Mouse (Mus musculus) ovary, postnatal 10 days (tissue): ENCODE measurements around the gene Calhm2.

Experiments
- DNase-seq: peaks from one replicate; pipeline ENCODE4 v3.0.0; 2022; ENCODE audit warnings: low spot score

The Calhm2 gene

DNA sequence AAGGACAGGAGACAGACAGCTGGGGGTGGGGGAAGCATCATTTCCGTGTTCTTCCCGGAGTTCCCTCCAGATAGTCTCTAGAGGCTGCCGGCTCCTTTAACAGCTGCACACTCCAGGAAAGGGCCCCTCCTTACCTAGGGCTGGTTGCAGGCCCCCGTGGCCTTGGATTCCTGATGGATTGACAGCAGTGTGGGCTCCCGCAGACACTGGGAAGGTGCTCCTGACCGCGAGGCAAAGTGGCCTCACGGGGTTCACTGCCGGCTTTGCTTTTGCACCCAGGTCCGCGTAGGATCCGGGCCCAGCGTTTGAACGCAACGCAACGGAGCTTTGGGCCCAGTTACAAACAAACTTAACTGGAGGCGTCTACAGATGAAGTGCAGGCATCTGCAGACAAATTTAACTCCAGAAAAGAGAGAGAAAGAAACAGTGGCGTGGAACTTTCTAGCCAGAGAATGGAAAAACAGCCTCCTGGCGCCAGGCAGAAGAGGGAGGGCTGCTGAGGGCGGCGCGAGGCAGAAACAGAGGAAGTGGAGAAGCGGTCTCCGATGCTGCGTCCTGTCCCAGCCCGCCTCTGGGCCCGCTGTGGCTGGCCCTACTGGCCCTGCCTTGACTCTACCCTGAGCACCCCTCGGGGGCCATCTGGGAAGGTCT lies at the start of gene Calhm2:
Calhm2 (minus strand) TSS at position 524 of the 651 bp plus-strand sequence.
- peak; percentile 49 for DNase-seq

DNA sequence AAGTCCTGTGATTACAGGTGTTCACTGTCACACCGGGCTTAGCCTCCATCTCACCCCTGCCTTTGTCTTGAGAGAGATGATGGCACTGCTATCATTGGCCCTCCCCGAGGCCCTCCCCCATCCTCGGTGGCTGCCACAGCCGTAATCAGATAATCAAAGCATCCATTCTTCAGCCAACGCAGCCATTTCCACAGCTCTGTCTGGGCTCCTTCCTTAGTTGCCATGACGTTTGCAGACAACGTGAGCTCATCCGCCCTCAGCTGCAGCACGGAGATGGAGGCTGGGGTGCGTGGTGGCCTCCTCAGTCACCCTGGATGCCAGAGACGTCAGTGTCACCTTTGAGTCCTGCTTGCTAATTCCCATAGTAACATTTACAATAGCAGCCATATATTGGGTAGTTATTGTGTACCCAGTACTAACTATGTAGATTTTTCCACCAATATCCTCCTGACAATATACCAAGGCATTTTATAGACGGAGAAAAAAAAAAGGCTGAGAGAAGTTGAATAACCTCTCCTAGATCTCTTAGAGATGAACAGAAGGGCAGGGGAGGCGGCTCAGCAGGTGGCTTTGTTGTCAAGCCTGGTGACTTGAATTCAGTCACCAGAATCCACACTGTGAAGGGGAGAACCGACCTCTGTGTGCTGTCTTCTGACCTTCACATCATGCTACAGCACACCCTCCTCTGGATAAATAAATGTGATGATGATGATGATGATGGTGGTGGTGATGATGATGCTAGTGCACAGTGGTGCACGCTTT lies 48.6 kb upstream of the Calhm2 start:
- DNase-seq: no peak

DNA sequence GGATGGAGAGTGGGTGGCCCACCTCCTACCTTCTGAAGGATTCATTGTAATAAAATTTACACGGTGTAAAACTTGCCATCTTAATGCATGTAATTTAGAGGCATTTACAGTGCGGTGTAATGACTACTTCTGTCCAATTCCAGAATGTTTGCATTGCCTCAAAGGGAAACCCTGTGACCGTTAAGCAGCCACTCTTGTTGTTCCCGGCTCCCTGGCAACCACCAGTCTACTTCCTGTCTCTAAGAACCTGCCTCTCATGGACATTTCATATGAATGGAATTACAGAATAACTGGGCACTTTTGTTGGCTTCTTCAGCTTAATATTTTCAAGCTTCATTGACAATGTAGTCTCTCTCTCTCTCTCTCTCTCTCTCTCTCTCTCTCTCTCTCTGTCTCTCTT lies 46.6 kb upstream of the Calhm2 start:
- no peak for DNase-seq

- DNase-seq: no peak
These were observed 46.1 kb upstream of the Calhm2 start for GRCm38 (mm10) chr19:47184221-47184620.

- DNase-seq: no peak
These were observed 41.9 kb upstream of the Calhm2 start for GRCm38 (mm10) chr19:47180011-47180410.

- no peak for DNase-seq
These were observed 41.2 kb upstream of the Calhm2 start for GRCm38 (mm10) chr19:47179272-47179809.

DNA sequence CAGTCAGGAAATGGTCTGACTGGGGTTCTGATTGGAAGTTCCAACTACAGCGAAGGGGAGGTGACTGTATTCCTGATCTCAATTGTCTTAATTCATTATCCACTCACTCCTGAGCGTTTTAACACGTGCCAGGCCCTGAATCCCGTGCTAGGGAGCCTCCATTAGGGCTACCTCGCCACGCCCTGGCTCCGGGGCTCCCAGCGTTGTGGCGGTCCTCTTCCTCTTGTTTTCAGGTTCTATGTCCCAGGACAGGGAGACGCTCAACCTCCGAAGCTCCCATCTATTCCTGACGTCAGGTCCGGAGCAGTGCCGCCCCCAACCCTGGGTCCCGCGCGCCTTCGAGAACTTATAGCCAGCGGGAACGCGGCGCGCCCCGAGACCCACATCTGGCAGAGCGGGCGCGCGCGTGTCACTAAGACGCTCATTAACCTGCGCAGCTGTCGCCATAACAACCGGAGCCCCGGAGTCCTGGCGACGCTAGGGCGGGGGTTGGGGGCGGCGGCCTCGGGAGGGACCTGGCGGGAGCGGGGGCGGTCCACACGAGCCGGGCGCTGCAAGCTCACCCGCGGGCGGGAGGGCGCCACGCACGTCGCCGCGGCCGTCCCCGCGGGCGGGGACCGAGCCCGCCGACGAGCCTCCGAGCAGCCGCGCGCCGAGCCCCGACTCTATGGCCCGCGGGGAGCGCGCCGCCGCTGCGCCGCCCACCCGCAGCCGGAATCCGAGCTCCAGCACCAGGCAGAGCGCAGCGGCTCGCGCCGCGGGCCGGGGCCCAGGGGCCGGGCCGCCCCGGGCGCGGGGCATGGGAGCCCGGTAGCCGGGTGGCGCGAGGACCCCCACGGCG lies 40.6 kb upstream of the Calhm2 start, which contains the start of gene Neurl1a:
Neurl1a (plus strand) TSS at position 390 of the 841 bp plus-strand sequence.
- DNase-seq: peak; percentile 42

- no peak for DNase-seq
These were observed 39.9 kb upstream of the Calhm2 start for GRCm38 (mm10) chr19:47178001-47178400.

DNA sequence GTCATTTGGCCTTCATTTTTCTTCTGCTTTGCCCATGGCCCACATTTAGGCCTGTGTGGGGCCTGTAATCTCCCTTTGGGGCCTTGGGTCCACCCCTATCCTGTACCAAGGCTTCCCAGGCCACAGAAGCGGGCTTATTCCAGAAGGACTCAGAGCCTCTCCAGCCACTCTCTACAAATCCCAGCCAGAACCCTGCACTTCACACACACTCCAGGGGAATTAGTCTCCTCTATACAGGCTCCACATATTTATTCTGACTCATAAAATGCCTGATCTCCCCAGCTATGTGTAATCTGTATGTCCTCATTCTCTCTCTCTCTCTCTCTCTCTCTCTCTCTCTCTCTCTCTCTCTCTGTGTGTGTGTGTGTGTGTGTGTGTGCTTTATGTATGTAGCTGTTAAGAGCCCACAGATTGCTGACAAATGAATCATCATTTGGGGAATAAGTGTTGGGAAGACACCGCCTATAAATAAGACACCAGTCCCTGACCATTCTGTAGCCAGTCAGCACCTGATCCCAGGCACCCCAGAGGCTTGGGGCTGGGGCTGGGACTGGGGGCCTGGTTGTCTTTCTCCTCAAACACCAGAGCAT lies 38.9 kb upstream of the Calhm2 start:
- DNase-seq: no peak

GRCm38 (mm10) chr19:47175472-47175871 lies 37.4 kb upstream of the Calhm2 start:
- no peak for DNase-seq

DNA sequence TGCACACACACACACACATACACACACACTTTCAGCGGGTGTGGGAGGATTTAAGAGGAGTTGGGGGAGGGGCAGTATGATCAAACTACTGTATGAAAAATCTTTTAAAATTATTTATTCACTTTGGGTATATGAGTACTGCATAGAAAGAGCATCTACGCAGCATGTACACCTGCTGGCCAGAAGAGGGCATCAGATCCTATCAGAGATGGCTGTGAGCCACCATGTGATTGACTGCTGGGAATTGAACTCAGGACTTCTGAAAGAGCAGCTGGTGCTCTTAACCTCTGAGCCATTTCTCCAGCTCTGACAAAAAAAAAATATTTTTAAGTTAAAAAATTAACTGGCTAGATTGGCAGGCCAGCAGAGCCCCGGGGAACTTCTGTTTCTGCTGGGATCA lies 36.4 kb upstream of the Calhm2 start:
- DNase-seq: no peak

DNA sequence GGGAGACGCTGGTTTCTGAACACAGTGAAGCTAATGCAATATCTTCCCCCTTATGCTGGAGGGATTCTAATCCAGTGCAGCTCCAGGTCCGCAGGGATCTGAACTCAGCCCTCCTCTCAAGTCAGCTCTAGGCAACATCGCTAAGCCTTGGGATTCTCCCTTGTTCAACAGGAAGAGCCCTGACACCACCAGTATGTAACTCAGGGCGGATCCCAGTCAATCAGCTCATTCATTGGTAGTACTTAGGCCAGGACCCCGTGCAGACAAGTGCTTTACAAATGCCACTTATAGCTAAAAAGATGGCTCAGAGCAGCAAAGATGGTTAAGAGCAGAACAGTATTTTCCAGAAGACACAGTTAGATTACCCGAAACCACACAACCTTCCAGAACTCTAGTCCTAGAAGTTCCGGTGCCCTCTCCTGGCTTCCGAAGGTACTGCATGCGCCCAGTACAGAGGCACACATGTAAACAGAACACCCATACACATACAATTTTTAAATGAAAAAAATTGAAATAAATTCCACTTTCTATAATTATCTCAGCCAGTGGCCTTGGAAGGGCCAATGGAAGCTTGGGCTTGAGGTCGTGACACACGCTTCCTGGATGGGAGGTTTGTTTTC lies 30.8 kb upstream of the Calhm2 start:
- peak; percentile 75 for DNase-seq

DNA sequence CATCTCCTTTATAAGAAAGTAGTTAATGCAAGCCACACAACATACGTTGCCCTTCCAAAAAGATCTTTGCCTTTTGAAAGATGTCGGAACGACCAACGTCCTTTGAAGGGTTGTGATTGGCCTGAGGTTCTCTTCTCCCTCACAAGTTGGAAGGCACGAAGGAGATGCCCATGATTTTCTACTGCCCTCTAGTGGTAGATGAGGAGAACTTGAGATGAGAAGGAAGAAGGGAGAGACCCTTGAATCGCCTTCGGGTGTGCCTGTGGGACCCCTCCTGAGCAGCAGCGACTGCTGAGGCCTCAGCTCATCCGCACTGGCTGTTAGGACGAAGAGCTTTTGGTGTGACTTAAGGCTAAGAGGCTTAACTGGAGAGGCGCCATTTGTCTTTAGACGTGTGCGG lies 30.1 kb upstream of the Calhm2 start:
- DNase-seq: no peak

DNA sequence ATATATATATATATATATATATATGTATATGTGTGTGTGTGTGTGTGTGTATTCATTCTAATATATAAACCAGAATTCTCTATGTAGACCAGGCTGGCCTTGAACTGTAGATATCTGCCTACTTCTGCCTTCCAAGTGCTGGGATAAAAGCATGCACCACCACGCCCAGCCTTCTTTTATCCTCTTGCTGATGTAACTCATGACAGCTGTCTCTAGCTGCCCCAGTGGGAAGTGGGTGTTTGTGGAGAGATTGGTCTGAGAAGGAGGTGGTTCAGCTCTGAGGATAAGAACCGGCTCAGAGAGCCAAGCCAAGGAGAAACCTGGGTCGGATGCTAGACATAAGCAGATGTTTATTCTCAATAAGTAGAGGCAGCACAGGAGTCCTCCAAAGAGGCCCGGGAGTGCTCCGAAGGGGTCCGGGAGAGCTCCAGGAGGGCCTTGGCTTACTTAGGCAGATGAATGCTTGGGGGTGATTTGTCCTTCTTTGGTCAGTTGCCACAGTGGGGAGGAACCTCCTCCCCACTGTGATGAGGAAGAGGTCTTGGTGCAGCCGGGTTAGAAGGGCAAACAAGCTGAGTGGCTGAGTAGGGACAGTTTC lies 29.6 kb upstream of the Calhm2 start:
- no peak for DNase-seq

DNA sequence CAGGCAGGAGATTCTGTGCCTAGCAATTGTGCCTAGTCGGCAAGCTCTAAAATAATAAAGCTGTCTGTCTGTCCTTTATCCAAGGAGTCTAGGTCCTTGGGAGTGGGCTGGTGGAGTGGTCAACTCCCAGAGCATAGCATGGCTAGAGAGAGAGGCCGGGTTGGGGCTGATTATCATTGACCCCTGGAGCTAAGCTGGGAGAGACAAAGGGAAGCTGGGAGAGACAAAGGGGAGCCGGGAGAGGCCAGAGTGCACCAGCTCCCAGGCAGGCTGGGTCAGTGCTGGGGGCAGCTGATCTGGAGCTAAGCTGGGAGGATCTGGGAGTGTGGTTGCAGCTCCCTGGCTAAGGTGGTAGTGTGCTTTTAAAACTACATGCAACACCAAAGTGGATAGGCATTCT lies 28.7 kb upstream of the Calhm2 start:
- no peak for DNase-seq

DNA sequence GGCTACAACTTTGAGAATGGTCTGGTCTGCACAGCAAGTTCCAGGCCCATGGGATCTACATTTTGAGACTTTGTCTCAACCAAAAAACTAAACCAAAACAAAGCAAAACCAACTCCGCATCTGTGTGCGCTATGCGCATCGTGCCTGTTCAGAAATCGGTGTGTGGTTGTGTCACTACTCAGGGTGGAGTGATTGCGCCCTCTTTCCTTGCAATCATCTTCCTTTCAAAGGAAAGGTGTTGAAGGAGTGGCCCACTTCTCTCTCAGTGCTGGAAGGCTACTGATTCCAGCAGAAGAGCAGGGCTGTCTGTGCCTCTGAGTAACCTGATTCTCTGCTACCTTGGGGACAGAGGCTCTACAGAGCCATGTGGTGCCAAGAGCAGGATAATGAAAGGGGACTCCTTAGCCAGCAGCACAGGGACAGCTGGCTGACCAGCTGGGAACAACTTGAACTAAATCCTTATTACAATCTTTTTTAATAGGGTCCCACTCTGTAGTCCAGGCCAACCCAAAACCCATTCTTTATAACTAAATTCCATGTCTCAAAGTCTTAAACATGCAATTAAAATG lies 25.2 kb upstream of the Calhm2 start:
- DNase-seq: no peak

DNA sequence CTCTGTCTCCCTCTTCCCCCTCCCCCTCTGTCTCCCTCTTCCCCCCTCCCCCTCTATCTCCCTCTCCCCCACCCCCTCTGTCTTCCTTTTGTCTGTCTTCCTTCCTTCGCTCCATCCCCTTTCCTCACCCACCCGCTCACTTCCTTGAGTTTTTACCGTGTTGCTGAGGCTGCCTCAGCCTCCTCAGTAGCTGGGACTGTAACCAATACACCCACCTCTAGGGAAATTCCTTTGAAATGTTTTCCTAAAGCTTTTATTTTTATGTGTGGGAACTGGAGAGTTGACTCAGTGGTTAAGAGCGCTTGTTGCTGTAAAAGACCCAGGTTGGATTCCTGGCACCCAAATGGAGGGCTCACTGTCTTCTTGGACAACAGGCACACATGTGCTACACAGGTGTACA lies 23.6 kb upstream of the Calhm2 start:
- no peak for DNase-seq

DNA sequence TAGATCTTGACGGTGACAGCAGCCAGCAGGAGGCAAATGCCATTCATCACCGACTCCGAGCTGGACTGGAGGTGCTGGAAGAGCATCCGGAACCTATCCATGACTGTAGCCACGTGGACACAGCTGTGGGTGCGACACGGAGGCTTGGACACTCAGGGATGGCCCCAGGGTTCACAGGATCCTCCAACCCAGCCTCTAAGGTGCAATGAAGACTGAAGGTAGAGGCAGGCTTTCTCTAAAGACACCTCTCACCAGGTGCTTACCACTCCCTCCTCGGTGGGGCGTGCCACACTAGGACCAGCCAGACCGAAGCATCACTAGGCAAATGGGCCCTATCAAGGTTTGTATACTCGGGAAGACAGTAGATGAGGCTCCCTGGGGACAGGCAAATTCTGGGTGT lies 19.6 kb upstream of the Calhm2 start, which contains the start of gene Calhm3:
Calhm3 (minus strand) TSS at position 101 of the 400 bp plus-strand sequence.
- no peak for DNase-seq

DNA sequence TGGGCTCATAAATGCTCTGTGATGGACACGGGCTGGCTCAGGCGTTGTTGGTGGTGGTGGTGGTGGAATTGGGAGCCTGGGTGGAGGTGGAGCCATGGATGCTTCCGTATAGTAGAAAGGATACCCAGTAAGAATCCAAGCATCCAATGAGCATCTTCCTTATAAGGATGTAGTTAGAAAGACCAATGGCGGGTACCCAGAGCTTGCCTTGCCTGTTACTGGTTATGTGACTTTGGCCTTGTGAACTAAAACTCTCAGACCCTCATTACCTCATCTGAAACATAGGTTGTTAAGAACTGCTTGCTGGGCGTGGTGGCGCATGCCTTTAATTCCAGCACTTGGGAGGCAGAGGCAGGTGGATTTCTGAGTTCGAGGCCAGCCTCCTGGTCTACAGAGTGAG lies 15.7 kb upstream of the Calhm2 start:
- no peak for DNase-seq

DNA sequence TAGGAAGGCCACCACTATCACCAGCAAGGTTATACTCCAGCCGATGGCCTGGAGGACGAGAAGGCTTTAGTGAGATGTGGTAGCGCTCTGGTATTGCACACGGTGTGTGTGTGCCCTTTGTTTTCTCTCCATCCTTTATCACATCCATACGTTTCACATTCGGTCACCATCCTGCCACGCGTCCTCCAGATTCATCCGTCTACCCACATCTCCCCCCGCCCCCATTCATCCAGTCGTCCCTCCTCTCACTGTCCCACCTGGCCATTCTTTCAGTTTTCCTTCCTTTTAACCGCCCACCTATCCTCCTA lies 13.9 kb upstream of the Calhm2 start:
- DNase-seq: no peak
